Mouse (Mus musculus): ENCODE data around the gene Snx15.

DNA sequence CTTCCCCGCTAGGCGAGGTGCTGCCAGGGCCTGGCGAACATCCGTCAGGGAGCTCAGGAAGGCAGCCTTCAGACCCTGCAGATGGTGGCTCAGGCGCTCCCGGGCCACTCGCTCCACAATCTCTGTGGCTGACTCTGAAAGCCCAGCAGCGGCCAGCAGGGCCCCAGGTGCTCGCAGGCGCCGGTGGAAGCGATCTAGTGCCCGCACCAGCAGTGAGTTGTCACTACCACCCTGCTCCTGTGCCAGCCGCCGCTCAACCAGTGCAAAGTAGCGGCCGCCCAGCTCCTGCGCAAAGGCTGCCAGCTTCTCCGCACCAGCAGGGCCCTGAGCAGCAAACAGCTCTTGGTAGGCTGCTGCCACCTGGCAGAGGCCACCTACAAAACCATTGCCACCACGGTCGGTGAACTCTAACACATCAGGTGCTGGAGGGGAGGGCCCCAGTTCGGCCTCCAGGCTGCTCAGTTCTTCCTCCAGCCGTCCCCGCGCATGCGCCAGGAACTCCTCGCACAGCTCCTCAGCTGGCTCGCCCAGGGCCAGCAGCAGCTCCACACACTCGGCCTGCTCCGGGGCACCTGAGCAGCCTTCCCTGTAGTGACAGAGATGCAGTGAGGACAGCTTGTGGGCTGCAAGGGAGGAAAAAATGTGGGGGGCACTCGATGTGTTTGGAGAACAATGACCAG is 57.4 kb downstream of the Snx15 start:
- TF ChIP-seq CTCF (IDR thresholded peaks at IDR 0.05; ENCODE audit: control insufficient read depth, insufficient read depth, insufficient replicate concordance, low read depth, low read length) (no peak), POLR2A (IDR thresholded peaks at IDR 0.05; ENCODE audit: control insufficient read depth, low read depth, low read length) (no peak)
